Mouse (Mus musculus) gastrocnemius, postnatal 36 days (tissue): ENCODE data around the gene Pacs2. TPM values are rescaled to one million over a fixed set of nuclear protein-coding genes. Genes with fewer than 3 reads are reported as not detected.

Experiments
- DNase-seq, 2 experiments: peaks; one replicate each; pipeline ENCODE4 v3.0.0; 2022
- intact Hi-C: fragments of 180-260 bp; cut with DNase I; formaldehyde crosslinking; loops from one replicate; pipeline ENCODE4 v1.15.1; 2025
- microRNA-seq, 2 experiments: library from miRNA; unstranded; fragments of <30 nt; microRNA quantifications; one replicate each; pipeline ENCODE4 v1.2.0; 2021
- total RNA-seq, 2 experiments: library from RNA; stranded (reverse); gene quantifications; 2 replicates each; pipeline ENCODE4 v1.2.3; 2021

The Pacs2 gene
- total RNA-seq, 2 experiments from 2014 or later: 34.9 to 36.6 TPM

- intact Hi-C loops: no loop called here
Measured at GRCm38 (mm10) chr12:113108528-113109283, 94.4 kb downstream of the Pacs2 start.

DNA sequence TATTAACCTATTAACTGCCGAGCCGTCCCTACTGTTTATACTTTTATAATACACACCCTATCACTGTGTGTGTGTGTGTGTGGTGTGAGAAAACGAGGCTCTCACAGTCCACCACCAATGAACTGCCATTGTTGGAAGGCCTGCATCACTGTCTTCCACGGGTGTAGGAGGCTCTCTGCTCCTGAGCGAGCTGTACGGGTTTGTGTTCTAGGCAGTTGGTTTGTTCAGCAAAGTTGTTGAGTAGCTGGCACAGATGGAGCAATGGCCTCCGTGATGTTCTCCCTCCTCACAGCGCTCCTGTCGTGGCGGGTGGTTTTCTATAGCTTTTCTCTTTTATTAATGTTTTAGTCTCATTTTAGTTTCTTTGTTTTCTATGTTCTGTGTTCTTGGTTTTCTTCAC is 95.5 kb downstream of the Pacs2 start:
- no peak for DNase-seq
- intact Hi-C loops: no loop called here

More at GRCm38 (mm10) chr12:113108528-113109283, 94.4 kb downstream of the Pacs2 start:
- DNase-seq: no peak

DNA sequence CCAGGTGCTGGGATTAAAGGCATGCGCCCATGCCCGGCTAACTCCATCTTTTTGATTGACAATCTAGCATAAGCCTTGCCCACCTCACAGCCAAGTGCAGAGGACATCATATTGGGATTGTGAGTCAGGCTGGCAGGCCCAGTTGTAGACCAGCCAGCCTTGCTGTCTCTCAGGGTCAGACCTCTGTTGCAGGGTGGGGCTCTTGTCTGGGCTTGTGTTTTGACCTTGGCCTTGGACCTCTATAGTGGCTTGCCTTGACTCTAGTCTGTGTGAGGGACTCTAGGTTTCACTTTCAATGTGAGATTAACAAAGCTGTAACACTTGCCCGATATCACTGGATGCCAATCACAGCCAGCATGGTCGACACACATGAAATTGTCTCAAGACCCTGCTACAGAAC is 99.8 kb downstream of the Pacs2 start:
- intact Hi-C loops: no loop called here
- no peak for DNase-seq

- DNase-seq: no peak
- intact Hi-C loops: no loop called here
Measured at GRCm38 (mm10) chr12:113114856-113115538, 100.7 kb downstream of the Pacs2 start.

- intact Hi-C loops: loop anchor here (1.0 kb wide), 1 partner anchor 36 kb away; no protein-coding TSS in a partner anchor
Measured at GRCm38 (mm10) chr12:113119516-113120410, 105.5 kb downstream of the Pacs2 start.

More at GRCm38 (mm10) chr12:113119516-113120410, 105.5 kb downstream of the Pacs2 start:
- DNase-seq: peak; percentile 75 to 83

Small RNAs within 50 kb of the gene (microRNA-seq; reads per million reads assigned to microRNA genes)
- gene Gm44471: 0 reads per million in 2 experiments

Other genes with a start within 250 kb of the Pacs2 start
- 1 to 10 TPM; 5.0 to 7.0 TPM for gene Ahnak2, start 211.9 kb upstream of the Pacs2 start, total RNA-seq
- gene Clba1, start 205.6 kb upstream of the Pacs2 start, total RNA-seq: under 1 TPM; 0.31 to 0.64 TPM
- gene Cdca4, start 185.1 kb upstream of the Pacs2 start, total RNA-seq: 1 to 10 TPM; 2.1 to 3.0 TPM
- gene Gpr132, start 146.3 kb upstream of the Pacs2 start, total RNA-seq: under 1 TPM; 0.10 to 0.26 TPM
- 10 to 100 TPM; 18.0 to 19.6 TPM for gene Jag2, start 84.7 kb upstream of the Pacs2 start, total RNA-seq
- 1 to 10 TPM; 7.5 to 8.2 TPM for gene Nudt14, start 72.4 kb upstream of the Pacs2 start, total RNA-seq
- gene Btbd6, start 38.0 kb upstream of the Pacs2 start, total RNA-seq: 10 to 100 TPM; 12.7 to 13.5 TPM
- gene Brf1, start 13.8 kb upstream of the Pacs2 start, total RNA-seq: 10 to 100 TPM; 16.8 to 20.9 TPM
- gene Tex22, start 60.0 kb downstream of the Pacs2 start, total RNA-seq: under 1 TPM; 0.22 to 0.31 TPM
- 10 to 100 TPM; 32.3 to 36.1 TPM for gene Mta1, start 83.8 kb downstream of the Pacs2 start, total RNA-seq
- 10 to 100 TPM; 30.9 to 39.3 TPM for gene Crip2, start 125.7 kb downstream of the Pacs2 start, total RNA-seq
- gene Crip1, start 131.8 kb downstream of the Pacs2 start, total RNA-seq: 10 to 100 TPM; 73.5 to 88.6 TPM
- gene Tedc1, start 141.9 kb downstream of the Pacs2 start, total RNA-seq: under 1 TPM; 0.56 to 0.67 TPM
- gene Tmem121, start 171.4 kb downstream of the Pacs2 start, total RNA-seq: under 1 TPM; 0.15 TPM